Mouse (Mus musculus) liver, postnatal 0 days (tissue): ENCODE results near the gene 1190005I06Rik. TPM values are rescaled to one million over a fixed set of nuclear protein-coding genes. Genes with fewer than 3 reads are reported as not detected.

Experiments used
- ATAC-seq: fragments of 200-750 bp; cut with Nextera tagmentation; 2 replicates; pipeline ENCODE4 v1.8.0; 2017; ENCODE audit warnings: mild to moderate bottlenecking, moderate library complexity
- DNase-seq: peaks from one replicate; pipeline ENCODE4 v3.0.0-alpha.2; 2016
- H3K27ac ChIP-seq: fragments of 300-500 bp; sonication (generic); 2 replicates; pipeline ENCODE4 v1.5.1; 2014; ENCODE audit warnings: antibody characterized with exemption, moderate library complexity, mild to moderate bottlenecking, low read depth
- H3K27me3 ChIP-seq: fragments of 300-500 bp; sonication (generic); 2 replicates; pipeline ENCODE4 v1.6.1; 2014; ENCODE audit warnings: low read length, control low read depth, mixed read lengths; ENCODE audit not compliant: insufficient read depth
- H3K36me3 ChIP-seq: fragments of 300-500 bp; sonication (generic); replicated peaks from 2 replicates; pipeline ENCODE4 v1.6.1; 2014; ENCODE audit warnings: mild to moderate bottlenecking, control low read depth, low read length, moderate library complexity, mixed read lengths; ENCODE audit not compliant: insufficient read depth
- H3K4me1 ChIP-seq: fragments of 300-500 bp; sonication (generic); 2 replicates; pipeline ENCODE4 v1.6.1; 2014; ENCODE audit warnings: antibody characterized with exemption, mild to moderate bottlenecking, control low read depth; ENCODE audit not compliant: insufficient read depth
- H3K4me2 ChIP-seq: fragments of 300-500 bp; sonication (generic); 2 replicates; pipeline ENCODE4 v1.6.1; 2014; ENCODE audit warnings: low read depth, mild to moderate bottlenecking, low read length, moderate library complexity, mixed read lengths
- H3K4me3 ChIP-seq: fragments of 300-500 bp; sonication (generic); 2 replicates; pipeline ENCODE4 v1.5.1; 2014; ENCODE audit warnings: low read depth, low read length
- H3K9ac ChIP-seq: fragments of 300-500 bp; sonication (generic); replicated peaks from 2 replicates; pipeline ENCODE4 v1.6.1; 2014; ENCODE audit warnings: mild to moderate bottlenecking, moderate library complexity
- H3K9me3 ChIP-seq: fragments of 300-500 bp; sonication (generic); 2 replicates; pipeline ENCODE4 v1.6.1; 2016; ENCODE audit warnings: mild to moderate bottlenecking, control low read depth, low read length, mixed read lengths
- CTCF ChIP-seq: sonication (generic); IDR thresholded peaks from 2 replicates; pipeline ENCODE4 v1.5.1; 2016; ENCODE audit warnings: antibody characterized with exemption, low read depth
- EP300 ChIP-seq: IDR thresholded peaks from 2 replicates; pipeline ENCODE4 v1.6.1; 2016; ENCODE audit warnings: antibody characterized with exemption, low read depth, mild to moderate bottlenecking
- WGBS: fragments of 180-500 bp; shearing (Covaris S2); extraction: QIAGEN DNeasy Blood & Tissue Kit; methylation state at CpG from one replicate; pipeline ENCODE4 v1.1.7; 2014; ENCODE audit not compliant: insufficient replicate concordance; 5-methylcytosine and 5-hydroxymethylcytosine counted together
- polyA plus RNA-seq: library from polyadenylated mRNA; unstranded; fragments of >200 nt; fragmentation: Nextera tagmentation; extraction: Ambion mirVana; gene quantifications from 2 replicates; pipeline ENCODE4 v1.2.1, GENCODE M21; 2015

Gene 1190005I06Rik
- 4.8 and 5.0 TPM in 2 replicates for polyA plus RNA-seq

- Histone ChIP-seq H3K27ac (no peak within 1 kb of the TSS), H3K36me3 (no peaks in the 10 kb centered on the region), H3K27me3 (no peaks in the 10 kb centered on the region), H3K4me2 (no peak within 1 kb of the TSS), H3K9ac (no peak within 1 kb of the TSS), H3K4me1 (no peaks in the 10 kb centered on the region), H3K4me3 (no peak within 1 kb of the TSS), H3K9me3 (no peaks in the 10 kb centered on the region)
- TF ChIP-seq EP300, result no peak
- TF ChIP-seq CTCF, result no peak
- ATAC-seq (no peak), DNase-seq (no peak)
- 70% methylated on average over 7 of the region's 7 CpGs for WGBS
These were observed at the start of gene 1190005I06Rik for GRCm38 (mm10) chr8:120647532-120647931. Gene 1190005I06Rik, minus strand, starts transcription at chr8:120647632.

GRCm38 (mm10) chr8:120696401-120697153, 49.1 kb upstream of the 1190005I06Rik start:
- no peaks in the 10 kb centered on the region for H3K9me3 ChIP-seq
- H3K27ac ChIP-seq, result 0 out of 2 replicates have a peak overlapping the region, but pooled peaks have one; percentile 5
- no peak overlapping the region for H3K9ac ChIP-seq
- no peaks in the 10 kb centered on the region for H3K27me3 ChIP-seq
- no peak overlapping the region for H3K4me3 ChIP-seq
- H3K36me3 ChIP-seq, result no peaks in the 10 kb centered on the region
- TF ChIP-seq EP300, result no peak
- TF ChIP-seq CTCF, result no peak
- H3K4me2 ChIP-seq, result no peak overlapping the region
- ATAC-seq (peak; percentile 24; the same call in 1 of the 2 replicates), DNase-seq (no peak)
- 44% methylated on average over 13 of the region's 13 CpGs for WGBS
- H3K4me1 ChIP-seq, result peaks cover 14% of the 10 kb centered on the region

- Histone ChIP-seq H3K9ac (no peak overlapping the region), H3K36me3 (no peaks in the 10 kb centered on the region), H3K27ac (no peak overlapping the region), H3K9me3 (no peaks in the 10 kb centered on the region), H3K4me3 (no peak overlapping the region), H3K4me1 (peaks cover 4% of the 10 kb centered on the region; the same call in 1 of the 2 replicates), H3K27me3 (no peaks in the 10 kb centered on the region), H3K4me2 (no peak overlapping the region)
- DNase-seq (peak; percentile 75), ATAC-seq (no peak; the same call in 1 of the 2 replicates)
- TF ChIP-seq CTCF, result no peak
- TF ChIP-seq EP300, result no peak
- 43% methylated on average over 22 of the region's 22 CpGs for WGBS
These were observed 46.5 kb upstream of the 1190005I06Rik start for GRCm38 (mm10) chr8:120693861-120694493.

DNA sequence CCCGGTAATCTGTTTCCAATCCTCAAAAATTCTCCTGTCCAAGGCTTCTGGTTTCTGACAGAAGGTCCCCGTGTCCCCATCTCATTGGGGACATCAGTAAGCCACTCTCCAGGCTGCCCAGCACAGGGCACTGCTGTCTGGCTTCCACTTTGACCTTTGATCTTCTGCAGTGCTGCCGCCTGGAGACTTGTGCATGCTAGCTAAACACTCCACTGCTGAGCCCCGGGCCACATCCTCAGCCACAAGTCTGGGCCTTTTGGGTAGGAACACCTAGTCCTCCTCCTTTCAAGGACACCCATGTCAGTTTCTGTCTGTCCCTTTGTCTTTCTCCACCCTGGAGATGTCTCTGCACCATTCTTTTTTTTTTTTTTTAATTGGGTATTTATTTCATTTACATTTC, 45.5 kb upstream of the 1190005I06Rik start:
- no peak for DNase-seq
- H3K4me2 ChIP-seq, result no peak overlapping the region
- H3K4me3 ChIP-seq, result no peak overlapping the region
- H3K4me1 ChIP-seq, result peaks cover 4% of the 10 kb centered on the region; the same call in 1 of the 2 replicates
- H3K9me3 ChIP-seq, result no peaks in the 10 kb centered on the region
- TF ChIP-seq CTCF (no peak), EP300 (no peak)
- H3K27ac ChIP-seq, result no peak overlapping the region
- ATAC-seq, result no peak
- no peaks in the 10 kb centered on the region for H3K27me3 ChIP-seq
- H3K9ac ChIP-seq, result no peak overlapping the region
- no peaks in the 10 kb centered on the region for H3K36me3 ChIP-seq
- 36% methylated on average over 4 of the region's 4 CpGs for WGBS

- ATAC-seq, result no peak
- H3K4me2 ChIP-seq, result no peak overlapping the region
- no peak overlapping the region for H3K9ac ChIP-seq
- no peak overlapping the region for H3K4me3 ChIP-seq
- 0 out of 2 replicates have a peak, but pooled peaks cover 2% of the 10 kb centered on the region for H3K4me1 ChIP-seq
- H3K36me3 ChIP-seq, result no peaks in the 10 kb centered on the region
- no peaks in the 10 kb centered on the region for H3K9me3 ChIP-seq
- H3K27me3 ChIP-seq, result no peaks in the 10 kb centered on the region
- no peak for DNase-seq
- no peak for TF ChIP-seq CTCF
- TF ChIP-seq EP300, result no peak
- H3K27ac ChIP-seq, result no peak overlapping the region
- WGBS, result 74% methylated on average over 7 of the region's 7 CpGs
These were observed 41.1 kb upstream of the 1190005I06Rik start for GRCm38 (mm10) chr8:120688511-120688910.

- 65% methylated on average over 8 of the region's 8 CpGs for WGBS
- ATAC-seq, result no peak
- Histone ChIP-seq H3K9ac (no peak overlapping the region), H3K27ac (no peak overlapping the region), H3K4me1 (0 out of 2 replicates have a peak, but pooled peaks cover 2% of the 10 kb centered on the region), H3K27me3 (no peaks in the 10 kb centered on the region), H3K4me2 (no peak overlapping the region), H3K36me3 (no peaks in the 10 kb centered on the region), H3K4me3 (no peak overlapping the region), H3K9me3 (no peaks in the 10 kb centered on the region)
- DNase-seq, result no peak
- TF ChIP-seq CTCF (no peak), EP300 (no peak)
These were observed 40.4 kb upstream of the 1190005I06Rik start for GRCm38 (mm10) chr8:120687786-120688185.
